Mouse (Mus musculus) heart, postnatal 0 days (tissue): ENCODE results near the gene Slit2.

ENCODE experiments used
- CTCF ChIP-seq: IDR thresholded peaks from 2 replicates; pipeline ENCODE4 v1.5.1; 2016; ENCODE audit warnings: antibody characterized with exemption, control low read depth, low read depth
- EP300 ChIP-seq: IDR thresholded peaks from 2 replicates; pipeline ENCODE4 v1.6.1; 2016; ENCODE audit warnings: antibody characterized with exemption, low read depth

DNA sequence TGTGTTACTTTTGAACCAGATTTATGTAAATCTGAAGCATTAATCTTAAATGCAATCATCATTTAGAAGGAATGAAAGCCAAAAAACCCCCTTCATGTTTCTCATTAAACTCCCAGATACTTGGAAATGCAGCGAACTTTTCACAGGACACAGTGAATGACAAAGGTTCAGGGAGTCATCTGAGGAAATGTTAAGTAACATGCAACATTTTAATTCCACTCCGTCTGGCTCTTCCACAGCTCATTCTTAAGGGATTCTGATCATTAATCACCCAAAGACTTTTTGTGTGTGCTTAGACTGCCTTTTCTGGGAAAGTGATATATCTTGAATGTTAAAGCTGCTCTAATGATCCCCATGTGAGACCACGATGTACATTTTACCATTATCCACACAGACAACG lies 337.7 kb downstream of the Slit2 start:
- TF ChIP-seq EP300 (no peak), CTCF (no peak)
